Mouse (Mus musculus): ENCODE measurements around the gene Ppp4c. TPM values are rescaled to one million over a fixed set of nuclear protein-coding genes. Genes with fewer than 3 reads are reported as not detected.

Ppp4c gene
- polyA plus RNA-seq, 1 experiment, result 115 TPM

- TF ChIP-seq GATA1 (IDR thresholded peaks at IDR 0.05; ENCODE audit: borderline replicate concordance, low read length) (no peak), FLI1 (IDR thresholded peaks at IDR 0.05; ENCODE audit: low read length) (no peak)
- H3K4me3 ChIP-seq (replicated peaks), result peak overlapping the region; percentile 100
- H3K9me3 ChIP-seq, result no peaks in the 10 kb centered on the region
- H3K36me3 ChIP-seq (replicated peaks; ENCODE audit: low read length), result peaks cover 55% of the 10 kb centered on the region
- no peaks in the 10 kb centered on the region for H3K27me3 ChIP-seq (replicated peaks)
- peaks cover 72% of the 10 kb centered on the region for H3K4me1 ChIP-seq
Measured at GRCm38 (mm10) chr7:126760956-126761355, 31.3 kb downstream of the Ppp4c start.

DNA sequence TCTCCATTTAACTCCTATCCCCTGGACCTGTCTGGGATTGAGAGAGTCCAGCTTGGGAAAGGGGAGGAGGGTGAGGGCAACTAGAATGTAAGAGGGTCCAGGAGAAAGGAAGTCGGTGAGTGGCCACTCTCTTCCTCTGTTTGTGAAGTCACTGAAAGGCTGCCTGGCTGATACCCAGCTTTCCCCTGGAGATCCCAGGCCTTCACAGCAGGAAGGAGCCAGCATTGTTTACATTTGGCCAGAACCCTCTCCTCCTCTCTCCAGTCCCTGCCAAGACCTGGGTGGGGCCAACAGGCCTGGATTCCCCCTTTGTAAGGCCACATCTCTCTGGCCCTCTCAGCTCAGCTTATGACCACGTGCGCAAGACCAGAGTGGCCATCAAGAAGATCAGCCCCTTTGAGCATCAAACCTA is 31.9 kb downstream of the Ppp4c start:
- TF ChIP-seq GATA1 (IDR thresholded peaks at IDR 0.05; ENCODE audit: borderline replicate concordance, low read length), result no peak
- TF ChIP-seq FLI1 (IDR thresholded peaks at IDR 0.05; ENCODE audit: low read length), result no peak
- H3K36me3 ChIP-seq (replicated peaks; ENCODE audit: low read length), result peaks cover 49% of the 10 kb centered on the region
- no peaks in the 10 kb centered on the region for H3K27me3 ChIP-seq (replicated peaks)
- H3K4me1 ChIP-seq, result peaks cover 70% of the 10 kb centered on the region
- peak overlapping the region; percentile 100 for H3K4me3 ChIP-seq (replicated peaks)
- H3K9me3 ChIP-seq, result no peaks in the 10 kb centered on the region

DNA sequence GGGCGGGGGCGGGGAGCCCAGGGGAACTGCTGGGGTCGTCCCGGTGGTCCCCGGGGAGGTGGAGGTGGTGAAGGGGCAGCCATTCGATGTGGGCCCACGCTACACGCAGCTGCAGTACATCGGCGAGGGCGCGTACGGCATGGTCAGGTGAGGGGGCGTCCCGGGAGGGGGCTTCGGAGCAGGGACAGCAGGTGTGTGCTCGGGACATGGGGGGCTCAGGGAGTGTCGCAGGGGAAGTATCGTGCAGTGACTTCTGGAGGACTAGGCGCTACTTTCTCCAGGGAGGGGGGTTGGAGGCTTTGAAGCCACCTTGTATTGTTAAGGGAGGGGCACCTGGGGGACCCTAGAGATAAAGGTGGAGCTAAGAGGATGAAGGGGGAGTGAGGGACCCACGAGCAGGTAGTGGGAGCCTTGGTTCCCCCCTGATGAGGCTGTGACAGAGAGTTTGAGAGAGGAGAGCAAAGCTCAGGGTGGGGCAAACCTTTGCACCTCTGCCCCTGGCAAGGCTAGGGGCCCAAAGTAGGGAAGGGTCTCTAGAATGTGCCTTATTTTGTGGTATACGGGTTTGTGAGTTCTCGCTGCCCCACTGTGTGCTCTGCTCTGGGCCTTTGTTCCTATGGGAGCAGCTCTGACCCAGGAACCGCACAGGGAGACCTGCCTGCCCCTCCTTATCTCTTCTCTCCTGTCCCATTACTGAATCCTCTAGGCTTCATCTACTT is 32.5 kb downstream of the Ppp4c start:
- Histone ChIP-seq H3K36me3 (replicated peaks; ENCODE audit: low read length) (peaks cover 44% of the 10 kb centered on the region), H3K9me3 (no peaks in the 10 kb centered on the region), H3K4me3 (replicated peaks) (peak overlapping the region; percentile 100), H3K4me1 (peaks cover 70% of the 10 kb centered on the region), H3K27me3 (replicated peaks) (no peaks in the 10 kb centered on the region)
- TF ChIP-seq FLI1 (IDR thresholded peaks at IDR 0.05; ENCODE audit: low read length) (no peak), GATA1 (IDR thresholded peaks at IDR 0.05; ENCODE audit: borderline replicate concordance, low read length) (no peak)

DNA sequence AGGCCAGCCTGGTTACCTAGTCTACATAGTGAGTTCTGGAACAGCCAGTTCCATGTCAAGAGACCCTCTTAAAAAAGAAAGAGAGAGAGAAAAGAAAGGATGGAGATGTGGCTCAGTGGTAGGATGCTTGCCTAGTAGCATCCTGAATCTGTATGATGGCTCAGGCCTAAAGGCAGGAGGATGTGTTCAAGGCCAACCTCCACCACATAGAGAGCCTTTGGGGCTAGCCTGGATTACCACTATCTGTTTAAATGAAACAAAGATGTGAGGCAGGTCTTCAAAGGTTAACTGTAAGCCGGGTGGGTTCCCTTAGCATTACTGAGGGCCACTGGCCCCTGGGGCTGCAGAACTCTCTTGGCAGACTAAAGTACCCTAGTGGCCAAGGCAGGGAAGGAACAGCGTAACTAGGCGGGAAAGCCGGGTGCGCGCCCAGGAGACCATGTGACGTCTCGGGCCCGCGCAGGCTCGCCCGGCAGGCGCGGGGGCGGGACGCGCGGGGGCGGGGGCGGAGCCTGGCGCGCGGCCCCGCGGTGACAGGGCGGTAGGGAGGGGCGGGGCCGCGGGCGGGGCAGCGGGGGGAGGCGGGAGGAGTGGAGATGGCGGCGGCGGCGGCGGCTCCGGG is 33.1 kb downstream of the Ppp4c start, which contains the start of gene Mapk3:
Mapk3 (plus strand) TSS at position 552 of the 622 bp plus-strand sequence.
- Histone ChIP-seq H3K27me3 (replicated peaks) (no peaks in the 10 kb centered on the region), H3K4me1 (peaks cover 70% of the 10 kb centered on the region), H3K4me3 (replicated peaks) (peak within 1 kb of the TSS; percentile 100), H3K36me3 (replicated peaks; ENCODE audit: low read length) (peaks cover 37% of the 10 kb centered on the region), H3K9me3 (no peaks in the 10 kb centered on the region)
- TF ChIP-seq FLI1 (IDR thresholded peaks at IDR 0.05; ENCODE audit: low read length), result no peak
- no peak for TF ChIP-seq GATA1 (IDR thresholded peaks at IDR 0.05; ENCODE audit: borderline replicate concordance, low read length)

- peaks cover 67% of the 10 kb centered on the region for H3K4me1 ChIP-seq
- H3K27me3 ChIP-seq (replicated peaks), result no peaks in the 10 kb centered on the region
Measured at GRCm38 (mm10) chr7:126758539-126758938, 33.8 kb downstream of the Ppp4c start.

GRCm38 (mm10) chr7:126754866-126755265 is 37.4 kb downstream of the Ppp4c start:
- Histone ChIP-seq H3K36me3 (replicated peaks; ENCODE audit: low read length) (no peaks in the 10 kb centered on the region), H3K4me1 (peaks cover 31% of the 10 kb centered on the region), H3K9me3 (peaks cover 5% of the 10 kb centered on the region), H3K4me3 (replicated peaks) (peak overlapping the region; percentile 82), H3K27me3 (replicated peaks) (peaks cover 3% of the 10 kb centered on the region)
- TF ChIP-seq FLI1 (IDR thresholded peaks at IDR 0.05; ENCODE audit: low read length) (no peak), GATA1 (IDR thresholded peaks at IDR 0.05; ENCODE audit: borderline replicate concordance, low read length) (no peak)

More at GRCm38 (mm10) chr7:126758539-126758938, 33.8 kb downstream of the Ppp4c start:
- Histone ChIP-seq H3K36me3 (replicated peaks; ENCODE audit: low read length) (peaks cover 31% of the 10 kb centered on the region), H3K9me3 (no peaks in the 10 kb centered on the region), H3K4me3 (replicated peaks) (no peak overlapping the region)
- TF ChIP-seq GATA1 (IDR thresholded peaks at IDR 0.05; ENCODE audit: borderline replicate concordance, low read length), result no peak
- no peak for TF ChIP-seq FLI1 (IDR thresholded peaks at IDR 0.05; ENCODE audit: low read length)

GRCm38 (mm10) chr7:126749582-126750343 is 42.5 kb downstream of the Ppp4c start:
- Histone ChIP-seq H3K4me1 (peaks cover 30% of the 10 kb centered on the region), H3K9me3 (peaks cover 5% of the 10 kb centered on the region), H3K27me3 (replicated peaks) (peaks cover 3% of the 10 kb centered on the region), H3K4me3 (replicated peaks) (no peak overlapping the region), H3K36me3 (replicated peaks; ENCODE audit: low read length) (no peaks in the 10 kb centered on the region)
- TF ChIP-seq GATA1 (IDR thresholded peaks at IDR 0.05; ENCODE audit: borderline replicate concordance, low read length), result no peak
- no peak for TF ChIP-seq FLI1 (IDR thresholded peaks at IDR 0.05; ENCODE audit: low read length)

DNA sequence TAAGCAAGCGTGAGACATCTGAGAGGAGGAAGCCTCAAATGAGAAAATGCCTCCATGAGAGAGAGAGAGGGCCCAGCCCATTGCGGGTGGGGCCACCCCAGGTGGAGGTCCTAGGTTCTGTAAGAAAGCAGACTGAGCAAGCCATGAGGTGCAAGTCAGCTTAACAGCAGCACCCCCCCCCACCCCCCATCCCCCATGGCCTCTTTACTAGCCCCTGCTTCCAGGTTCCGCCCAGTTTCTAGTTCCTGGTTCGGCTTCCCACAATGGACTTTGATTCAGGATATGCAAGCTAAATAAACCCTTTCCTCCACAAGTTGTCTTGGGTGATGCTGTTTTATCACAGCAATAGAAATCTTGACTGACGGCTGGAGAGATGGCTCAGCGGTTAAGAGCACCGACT is 43.5 kb downstream of the Ppp4c start:
- Histone ChIP-seq H3K4me3 (replicated peaks) (no peak overlapping the region), H3K4me1 (peaks cover 21% of the 10 kb centered on the region)
- TF ChIP-seq FLI1 (IDR thresholded peaks at IDR 0.05; ENCODE audit: low read length) (no peak), GATA1 (IDR thresholded peaks at IDR 0.05; ENCODE audit: borderline replicate concordance, low read length) (no peak)

GRCm38 (mm10) chr7:126746798-126747197 is 45.5 kb downstream of the Ppp4c start:
- peaks cover 1% of the 10 kb centered on the region for H3K27me3 ChIP-seq (replicated peaks)
- H3K36me3 ChIP-seq (replicated peaks; ENCODE audit: low read length), result no peaks in the 10 kb centered on the region
- H3K4me1 ChIP-seq, result peaks cover 21% of the 10 kb centered on the region
- H3K9me3 ChIP-seq, result no peaks in the 10 kb centered on the region
- no peak for TF ChIP-seq FLI1 (IDR thresholded peaks at IDR 0.05; ENCODE audit: low read length)
- no peak for TF ChIP-seq GATA1 (IDR thresholded peaks at IDR 0.05; ENCODE audit: borderline replicate concordance, low read length)
- H3K4me3 ChIP-seq (replicated peaks), result peak overlapping the region; percentile 82

More for the DNA sequence above, 43.5 kb downstream of the Ppp4c start:
- Histone ChIP-seq H3K9me3 (peaks cover 5% of the 10 kb centered on the region), H3K27me3 (replicated peaks) (peaks cover 3% of the 10 kb centered on the region), H3K36me3 (replicated peaks; ENCODE audit: low read length) (no peaks in the 10 kb centered on the region)
